Mouse (Mus musculus) neural tube, embryonic 15.5 days (tissue): ENCODE data around the gene H2-D1. TPM values are rescaled to one million over a fixed set of nuclear protein-coding genes. Genes with fewer than 3 reads are reported as not detected.

ENCODE experiments used
- ATAC-seq: fragments of 200-750 bp; cut with Nextera tagmentation; 2 replicates; pipeline ENCODE4 v1.8.0; 2017; ENCODE audit warnings: mild to moderate bottlenecking, moderate TSS enrichment, moderate library complexity; ENCODE audit not compliant: low FRiP score
- H3K27ac ChIP-seq: fragments of 300-500 bp; sonication (generic); replicated peaks from 2 replicates; pipeline ENCODE4 v1.5.1; 2015; ENCODE audit warnings: mild to moderate bottlenecking, inconsistent platforms
- H3K27me3 ChIP-seq: fragments of 300-500 bp; sonication (generic); replicated peaks from 2 replicates; pipeline ENCODE4 v1.6.1; 2015; ENCODE audit warnings: inconsistent platforms
- H3K36me3 ChIP-seq: fragments of 300-500 bp; sonication (generic); 2 replicates; pipeline ENCODE4 v1.6.1; 2015; ENCODE audit warnings: inconsistent platforms
- H3K4me1 ChIP-seq: fragments of 300-500 bp; sonication (generic); 2 replicates; pipeline ENCODE4 v1.6.1; 2015; ENCODE audit warnings: inconsistent platforms
- H3K4me2 ChIP-seq: fragments of 300-500 bp; sonication (generic); 2 replicates; pipeline ENCODE4 v1.6.1; 2015; ENCODE audit warnings: inconsistent platforms, mild to moderate bottlenecking, moderate library complexity
- H3K4me3 ChIP-seq: fragments of 300-500 bp; sonication (generic); replicated peaks from 2 replicates; pipeline ENCODE4 v1.5.1; 2015; ENCODE audit warnings: mild to moderate bottlenecking, inconsistent platforms
- H3K9ac ChIP-seq: fragments of 300-500 bp; sonication (generic); replicated peaks from 2 replicates; pipeline ENCODE4 v1.6.1; 2015; ENCODE audit warnings: mild to moderate bottlenecking, inconsistent platforms
- H3K9me3 ChIP-seq: fragments of 300-500 bp; sonication (generic); replicated peaks from 2 replicates; pipeline ENCODE4 v1.6.1; 2016; ENCODE audit warnings: inconsistent platforms
- WGBS: fragments of 180-500 bp; shearing (Covaris S2); methylation state at CpG from one replicate; pipeline ENCODE4 v1.1.7; 2015; ENCODE audit warnings: mixed read lengths; 5-methylcytosine and 5-hydroxymethylcytosine counted together
- polyA plus RNA-seq: library from polyadenylated mRNA; unstranded; fragments of >200 nt; fragmentation: Nextera tagmentation; extraction: Ambion mirVana; gene quantifications from 2 replicates; pipeline ENCODE4 v1.2.1, GENCODE M21; 2015

Gene H2-D1
- polyA plus RNA-seq, 1 experiment from 2014 or later: 143 TPM

- Histone ChIP-seq H3K27me3 (peaks cover 6% of the 10 kb centered on the region; the same call in 1 of the 2 replicates), H3K4me2 (no peak overlapping the region), H3K36me3 (no peaks in the 10 kb centered on the region), H3K9ac (no peak overlapping the region), H3K9me3 (no peaks in the 10 kb centered on the region), H3K4me1 (peaks cover 20% of the 10 kb centered on the region), H3K27ac (no peak overlapping the region), H3K4me3 (no peak overlapping the region)
- WGBS: 78% methylated on average over 13 of the region's 13 CpGs
- ATAC-seq: no peak
Observed at GRCm38 (mm10) chr17:35261651-35262050, 879 bp upstream of the H2-D1 start.

- peak overlapping the region; percentile 92 for H3K4me2 ChIP-seq
- WGBS: under 1% methylated on average over 26 of the region's 31 CpGs
- H3K4me3 ChIP-seq: peak overlapping the region; percentile 71
- H3K27me3 ChIP-seq: peaks cover 6% of the 10 kb centered on the region; the same call in 1 of the 2 replicates
- peaks cover 16% of the 10 kb centered on the region for H3K4me1 ChIP-seq
- peak overlapping the region; percentile 71 for H3K9ac ChIP-seq
- ATAC-seq: peak; percentile 49
- no peaks in the 10 kb centered on the region for H3K9me3 ChIP-seq
- H3K36me3 ChIP-seq: peaks cover 3% of the 10 kb centered on the region; the same call in 1 of the 2 replicates
- H3K27ac ChIP-seq: no peak overlapping the region; the same call in 1 of the 2 replicates
Observed at GRCm38 (mm10) chr17:35263523-35263883, 973 bp downstream of the H2-D1 start.

GRCm38 (mm10) chr17:35267399-35268086 lies 5.0 kb downstream of the H2-D1 start:
- WGBS: 76% methylated on average over 1 of the region's 1 CpGs
- Histone ChIP-seq H3K36me3 (peaks cover 3% of the 10 kb centered on the region; the same call in 1 of the 2 replicates), H3K9me3 (no peaks in the 10 kb centered on the region), H3K27me3 (no peaks in the 10 kb centered on the region), H3K4me2 (no peak overlapping the region), H3K27ac (no peak overlapping the region), H3K9ac (no peak overlapping the region), H3K4me1 (peaks cover 13% of the 10 kb centered on the region), H3K4me3 (no peak overlapping the region)
- no peak for ATAC-seq

- Histone ChIP-seq H3K4me3 (no peak overlapping the region), H3K9ac (no peak overlapping the region), H3K36me3 (peaks cover 3% of the 10 kb centered on the region; the same call in 1 of the 2 replicates), H3K9me3 (no peaks in the 10 kb centered on the region), H3K4me2 (no peak overlapping the region), H3K27me3 (no peaks in the 10 kb centered on the region), H3K4me1 (no peaks in the 10 kb centered on the region), H3K27ac (no peak overlapping the region)
- 28% methylated on average over 3 of the region's 3 CpGs for WGBS
- ATAC-seq: no peak
Observed at GRCm38 (mm10) chr17:35269653-35270347, 7.3 kb downstream of the H2-D1 start.

GRCm38 (mm10) chr17:35272249-35272648 lies 9.7 kb downstream of the H2-D1 start:
- Histone ChIP-seq H3K4me2 (no peak overlapping the region), H3K36me3 (no peaks in the 10 kb centered on the region), H3K27ac (no peak overlapping the region), H3K9me3 (no peaks in the 10 kb centered on the region), H3K9ac (no peak overlapping the region), H3K27me3 (0 out of 2 replicates have a peak, but pooled peaks cover 5% of the 10 kb centered on the region), H3K4me3 (no peak overlapping the region), H3K4me1 (no peaks in the 10 kb centered on the region)
- ATAC-seq: no peak
- WGBS: 70% methylated on average over 3 of the region's 3 CpGs

- Histone ChIP-seq H3K27ac (no peak overlapping the region), H3K4me2 (no peak overlapping the region), H3K4me3 (no peak overlapping the region), H3K9me3 (no peaks in the 10 kb centered on the region), H3K27me3 (0 out of 2 replicates have a peak, but pooled peaks cover 5% of the 10 kb centered on the region), H3K36me3 (no peaks in the 10 kb centered on the region), H3K4me1 (no peaks in the 10 kb centered on the region), H3K9ac (no peak overlapping the region)
- 7% methylated on average over 11 of the region's 11 CpGs for WGBS
- peak; percentile 74; the same call in 1 of the 2 replicates for ATAC-seq
Observed at GRCm38 (mm10) chr17:35274770-35275169, 12.2 kb downstream of the H2-D1 start.

DNA sequence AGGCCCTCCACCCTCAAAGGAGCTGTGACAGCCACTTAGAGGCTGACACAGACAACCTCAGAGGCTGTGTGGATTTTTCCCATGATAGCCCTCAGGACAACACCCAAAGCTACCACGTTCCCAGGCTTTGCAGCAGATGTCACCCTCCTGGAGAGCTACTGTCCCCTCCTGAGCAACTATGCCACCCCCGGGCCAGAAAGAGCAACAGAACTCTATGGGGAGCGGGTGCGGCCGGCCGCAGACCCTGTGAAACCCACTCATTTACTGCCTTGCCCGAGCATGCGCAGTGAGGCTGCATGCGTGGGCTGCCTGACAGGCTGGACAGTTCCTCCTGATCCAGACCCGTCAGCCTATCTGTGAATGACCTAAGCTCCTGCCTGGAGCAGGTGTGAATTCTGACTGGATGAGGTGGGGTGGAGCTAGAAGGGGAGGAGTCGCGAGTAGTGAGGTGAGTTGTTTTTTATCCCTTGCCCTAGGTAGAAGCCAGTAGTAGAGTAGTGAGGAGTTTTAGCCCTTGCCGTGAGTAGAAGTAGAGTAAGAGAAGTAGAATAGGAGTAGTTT lies 13.9 kb downstream of the H2-D1 start:
- H3K27ac ChIP-seq: no peak overlapping the region
- H3K9me3 ChIP-seq: no peaks in the 10 kb centered on the region
- 26% methylated on average over 13 of the region's 13 CpGs for WGBS
- no peaks in the 10 kb centered on the region for H3K36me3 ChIP-seq
- 0 out of 2 replicates have a peak, but pooled peaks cover 5% of the 10 kb centered on the region for H3K27me3 ChIP-seq
- no peak for ATAC-seq
- H3K4me1 ChIP-seq: no peaks in the 10 kb centered on the region
- H3K4me3 ChIP-seq: peak overlapping the region; percentile 14; the same call in 1 of the 2 replicates
- peak overlapping the region; percentile 38 for H3K4me2 ChIP-seq
- no peak overlapping the region for H3K9ac ChIP-seq

GRCm38 (mm10) chr17:35278049-35278448 lies 15.5 kb downstream of the H2-D1 start:
- Histone ChIP-seq H3K27ac (no peak overlapping the region), H3K4me1 (no peaks in the 10 kb centered on the region), H3K9me3 (no peaks in the 10 kb centered on the region), H3K4me3 (no peak overlapping the region), H3K9ac (no peak overlapping the region), H3K27me3 (0 out of 2 replicates have a peak, but pooled peaks cover 5% of the 10 kb centered on the region), H3K4me2 (no peak overlapping the region), H3K36me3 (no peaks in the 10 kb centered on the region)
- ATAC-seq: no peak
- 89% methylated on average over 8 of the region's 8 CpGs for WGBS

- ATAC-seq: no peak
- Histone ChIP-seq H3K27me3 (0 out of 2 replicates have a peak, but pooled peaks cover 5% of the 10 kb centered on the region), H3K4me2 (no peak overlapping the region), H3K9me3 (no peaks in the 10 kb centered on the region), H3K4me3 (no peak overlapping the region), H3K9ac (no peak overlapping the region), H3K4me1 (no peaks in the 10 kb centered on the region), H3K36me3 (no peaks in the 10 kb centered on the region), H3K27ac (no peak overlapping the region)
- 92% methylated on average over 13 of the region's 13 CpGs for WGBS
Observed at GRCm38 (mm10) chr17:35278957-35279688, 16.6 kb downstream of the H2-D1 start.

GRCm38 (mm10) chr17:35280276-35280675 lies 17.7 kb downstream of the H2-D1 start:
- no peak for ATAC-seq
- WGBS: 77% methylated on average over 3 of the region's 3 CpGs

DNA sequence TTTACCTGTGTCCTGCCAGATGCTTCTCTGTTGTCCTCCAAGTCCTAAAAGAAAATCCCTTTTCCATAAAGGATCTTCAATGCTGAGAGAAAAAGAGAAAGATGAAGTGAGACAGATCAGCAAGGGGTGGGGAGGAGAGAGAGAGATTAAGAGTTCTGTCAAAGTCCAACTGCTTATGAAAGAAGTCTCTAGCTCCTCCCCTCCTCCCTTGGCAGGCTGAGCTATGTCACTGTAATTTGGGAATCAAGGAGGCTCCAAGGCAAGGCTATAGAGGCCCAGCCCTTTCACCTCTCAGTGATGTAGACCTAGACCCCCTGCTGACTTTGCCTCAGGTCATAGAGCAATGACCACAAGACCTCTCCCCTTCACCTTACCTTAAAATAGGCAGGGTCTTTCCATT lies 22.9 kb downstream of the H2-D1 start:
- Histone ChIP-seq H3K27ac (no peak overlapping the region), H3K4me2 (no peak overlapping the region), H3K36me3 (no peaks in the 10 kb centered on the region), H3K9ac (no peak overlapping the region), H3K4me3 (no peak overlapping the region), H3K9me3 (no peaks in the 10 kb centered on the region), H3K4me1 (no peaks in the 10 kb centered on the region), H3K27me3 (no peaks in the 10 kb centered on the region)
- no peak for ATAC-seq

More at GRCm38 (mm10) chr17:35280276-35280675, 17.7 kb downstream of the H2-D1 start:
- no peaks in the 10 kb centered on the region for H3K9me3 ChIP-seq
- H3K36me3 ChIP-seq: no peaks in the 10 kb centered on the region
- no peak overlapping the region for H3K4me2 ChIP-seq
- H3K4me1 ChIP-seq: no peaks in the 10 kb centered on the region
- H3K9ac ChIP-seq: no peak overlapping the region
- no peak overlapping the region for H3K27ac ChIP-seq
- no peak overlapping the region for H3K4me3 ChIP-seq
- H3K27me3 ChIP-seq: 0 out of 2 replicates have a peak, but pooled peaks cover 5% of the 10 kb centered on the region
